Mouse (Mus musculus) adrenal gland, adult (tissue): ENCODE results near the gene Azgp1.
"Not testable (repeated sequence)": the region's sequence is repeated elsewhere in the genome, so short reads cannot be mapped to it uniquely, and the experiment has no call there.

Experiments
- DNase-seq, 2 experiments: peaks; one replicate each; pipeline ENCODE4 v3.0.0; 2022 to 2023; ENCODE audit warnings: low spot score in 1 of 2; ENCODE audit not compliant: inconsistent age in 2 of 2

Azgp1 gene

DNA sequence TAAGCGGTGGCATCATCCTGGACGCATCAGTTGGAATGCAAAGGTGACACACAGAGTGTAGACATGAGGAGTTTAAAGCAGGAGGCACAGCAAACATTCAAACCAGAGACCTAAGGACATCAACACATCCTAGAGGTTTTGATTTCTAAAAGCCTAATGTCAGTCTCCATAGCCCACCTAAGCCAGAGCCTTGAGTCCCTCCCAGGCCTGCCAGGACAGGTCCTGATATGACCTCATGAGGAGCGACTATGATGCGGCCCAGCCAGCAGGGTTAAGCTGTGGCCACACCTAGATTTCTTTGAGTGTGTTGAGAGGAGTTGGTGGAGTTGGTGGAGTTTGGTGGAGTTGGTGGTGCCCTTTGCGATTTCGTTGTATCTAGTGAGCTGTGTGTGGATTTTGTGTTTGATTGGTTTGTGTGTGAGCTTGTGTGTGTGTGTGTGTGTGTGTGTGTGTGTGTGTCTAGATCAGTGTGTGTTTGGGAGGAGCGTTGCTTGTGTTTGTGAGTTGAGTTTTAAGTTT, 39.7 kb downstream of the Azgp1 start, which contains the start of the genes Smok3a and Smok3b:
Gene Smok3a, plus strand, starts transcription at position 301 of the 519 bp plus-strand sequence.
Gene Smok3b, plus strand, starts transcription at position 469 of the 519 bp plus-strand sequence.
- not testable (repeated sequence) for DNase-seq
